Mouse (Mus musculus) limb, embryonic 14.5 days (tissue): ENCODE measurements around the gene Cd300e. TPM values are rescaled to one million over a fixed set of nuclear protein-coding genes. Genes with fewer than 3 reads are reported as not detected.

Source experiments
- ATAC-seq: fragments of 200-750 bp; cut with Nextera tagmentation; 2 replicates; pipeline ENCODE4 v1.8.0; 2017; ENCODE audit warnings: low read depth, moderate number of reproducible peaks, moderate TSS enrichment; ENCODE audit not compliant: low FRiP score
- DNase-seq: peaks from one replicate; pipeline ENCODE4 v3.0.0-alpha.2; 2015; ENCODE audit warnings: low spot score
- H3K27ac ChIP-seq: fragments of 300-500 bp; sonication (generic); replicated peaks from 2 replicates; pipeline ENCODE4 v1.5.1; 2014; ENCODE audit warnings: low read depth, mild to moderate bottlenecking, low read length, moderate library complexity, mixed read lengths
- H3K27me3 ChIP-seq: fragments of 300-500 bp; sonication (generic); 2 replicates; pipeline ENCODE4 v1.6.1; 2014; ENCODE audit warnings: low read length, mixed read lengths; ENCODE audit not compliant: control insufficient read depth, insufficient read depth
- H3K36me3 ChIP-seq: fragments of 300-500 bp; sonication (generic); 2 replicates; pipeline ENCODE4 v1.6.1; 2014; ENCODE audit warnings: mild to moderate bottlenecking, low read length, moderate library complexity, mixed read lengths; ENCODE audit not compliant: control insufficient read depth, insufficient read depth
- H3K4me1 ChIP-seq: fragments of 300-500 bp; sonication (generic); 2 replicates; pipeline ENCODE4 v1.6.1; 2014; ENCODE audit warnings: antibody characterized with exemption, low read length, mixed read lengths; ENCODE audit not compliant: control insufficient read depth, insufficient read depth
- H3K4me2 ChIP-seq: fragments of 300-500 bp; sonication (generic); replicated peaks from 2 replicates; pipeline ENCODE4 v1.6.1; 2014; ENCODE audit warnings: low read depth, mild to moderate bottlenecking, low read length, moderate library complexity; ENCODE audit not compliant: severe bottlenecking
- H3K4me3 ChIP-seq: fragments of 300-500 bp; sonication (generic); replicated peaks from 2 replicates; pipeline ENCODE4 v1.5.1; 2014; ENCODE audit warnings: low read length
- H3K9ac ChIP-seq: fragments of 300-500 bp; sonication (generic); 2 replicates; pipeline ENCODE4 v1.6.1; 2014; ENCODE audit warnings: mild to moderate bottlenecking, low read depth, low read length, moderate library complexity; ENCODE audit not compliant: severe bottlenecking
- H3K9me3 ChIP-seq: fragments of 300-500 bp; sonication (generic); 2 replicates; pipeline ENCODE4 v1.6.1; 2016; ENCODE audit warnings: low read length; ENCODE audit not compliant: control insufficient read depth
- POLR2A ChIP-seq: fragments of 200-500 bp; IDR thresholded peaks from 2 replicates; pipeline ENCODE4 v1.8.0; 2012; ENCODE audit warnings: inconsistent platforms, mild to moderate bottlenecking, moderate library complexity, borderline replicate concordance; ENCODE audit not compliant: insufficient read depth, insufficient read length; ENCODE audit errors: extremely low read depth
- WGBS: fragments of 180-500 bp; shearing (Covaris S2); extraction: QIAGEN DNeasy Blood & Tissue Kit; methylation state at CpG from one replicate; pipeline ENCODE4 v1.1.7; 2014; 5-methylcytosine and 5-hydroxymethylcytosine counted together
- polyA plus RNA-seq, 2 experiments: library from polyadenylated mRNA; depleted of rRNA in 1 of 2; stranded (reverse) in 1 of 2; unstranded in 1 of 2; fragments of >200 nt; fragmentation: Nextera tagmentation in 1 of 2; extraction: Ambion mirVana in 1 of 2; gene quantifications; 2 replicates each; pipeline versions ENCODE4 v1.2.1 to v1.2.3; 2012 to 2014

Gene Cd300e
- polyA plus RNA-seq, 2 experiments, result 0.08 to 0.10 TPM

GRCm38 (mm10) chr11:115082196-115082595, 20.2 kb upstream of the Cd300e start:
- Histone ChIP-seq H3K9me3 (no peaks in the 10 kb centered on the region), H3K27me3 (peaks cover 11% of the 10 kb centered on the region; the same call in 1 of the 2 replicates), H3K4me3 (no peak overlapping the region), H3K36me3 (no peaks in the 10 kb centered on the region), H3K27ac (no peak overlapping the region), H3K9ac (no peak overlapping the region), H3K4me2 (no peak overlapping the region), H3K4me1 (no peaks in the 10 kb centered on the region)
- no peak for DNase-seq
- ATAC-seq, result no peak
- 66% methylated on average over 6 of the region's 6 CpGs for WGBS
- no peak for TF ChIP-seq POLR2A

GRCm38 (mm10) chr11:115081373-115081772, 19.4 kb upstream of the Cd300e start:
- H3K9ac ChIP-seq, result no peak overlapping the region
- TF ChIP-seq POLR2A, result no peak
- peaks cover 11% of the 10 kb centered on the region; the same call in 1 of the 2 replicates for H3K27me3 ChIP-seq
- no peaks in the 10 kb centered on the region for H3K9me3 ChIP-seq
- no peaks in the 10 kb centered on the region for H3K36me3 ChIP-seq
- ATAC-seq (no peak), DNase-seq (no peak)
- no peak overlapping the region for H3K4me3 ChIP-seq
- H3K4me2 ChIP-seq, result no peak overlapping the region
- no peaks in the 10 kb centered on the region for H3K4me1 ChIP-seq
- 65% methylated on average over 3 of the region's 3 CpGs for WGBS
- H3K27ac ChIP-seq, result no peak overlapping the region

- no peak overlapping the region for H3K4me2 ChIP-seq
- peaks cover 11% of the 10 kb centered on the region; the same call in 1 of the 2 replicates for H3K27me3 ChIP-seq
- DNase-seq (peak; percentile 30), ATAC-seq (no peak)
- no peak overlapping the region for H3K9ac ChIP-seq
- no peaks in the 10 kb centered on the region for H3K4me1 ChIP-seq
- no peak overlapping the region for H3K4me3 ChIP-seq
- TF ChIP-seq POLR2A, result no peak
- no peak overlapping the region for H3K27ac ChIP-seq
- WGBS, result 36% methylated on average over 13 of the region's 13 CpGs
- H3K9me3 ChIP-seq, result no peaks in the 10 kb centered on the region
- H3K36me3 ChIP-seq, result no peaks in the 10 kb centered on the region
Measured at GRCm38 (mm10) chr11:115080886-115081285, 18.9 kb upstream of the Cd300e start.

GRCm38 (mm10) chr11:115078680-115079079, 16.7 kb upstream of the Cd300e start:
- DNase-seq (no peak), ATAC-seq (no peak)
- Histone ChIP-seq H3K4me3 (no peak overlapping the region), H3K27me3 (peaks cover 5% of the 10 kb centered on the region; the same call in 1 of the 2 replicates), H3K4me1 (no peaks in the 10 kb centered on the region), H3K9me3 (no peaks in the 10 kb centered on the region), H3K4me2 (no peak overlapping the region), H3K27ac (no peak overlapping the region), H3K36me3 (no peaks in the 10 kb centered on the region), H3K9ac (no peak overlapping the region)
- 75% methylated on average over 5 of the region's 5 CpGs for WGBS
- TF ChIP-seq POLR2A, result no peak

- 91% methylated on average over 1 of the region's 1 CpGs for WGBS
- Histone ChIP-seq H3K4me3 (no peak overlapping the region), H3K9ac (no peak overlapping the region), H3K9me3 (no peaks in the 10 kb centered on the region), H3K27me3 (no peaks in the 10 kb centered on the region), H3K4me1 (no peaks in the 10 kb centered on the region), H3K27ac (no peak overlapping the region), H3K4me2 (no peak overlapping the region), H3K36me3 (no peaks in the 10 kb centered on the region)
- TF ChIP-seq POLR2A, result no peak
- ATAC-seq (no peak), DNase-seq (no peak)
Measured at GRCm38 (mm10) chr11:115077436-115077835, 15.5 kb upstream of the Cd300e start.

- H3K9ac ChIP-seq, result no peak overlapping the region
- no peak for ATAC-seq
Measured at GRCm38 (mm10) chr11:115075859-115076258, 13.9 kb upstream of the Cd300e start.

More at GRCm38 (mm10) chr11:115075859-115076258, 13.9 kb upstream of the Cd300e start:
- no peak for DNase-seq
- WGBS, result 61% methylated on average over 5 of the region's 5 CpGs
- Histone ChIP-seq H3K4me2 (no peak overlapping the region), H3K27me3 (no peaks in the 10 kb centered on the region), H3K4me1 (peaks cover 3% of the 10 kb centered on the region; the same call in 1 of the 2 replicates), H3K9me3 (no peaks in the 10 kb centered on the region), H3K36me3 (no peaks in the 10 kb centered on the region), H3K4me3 (no peak overlapping the region), H3K27ac (no peak overlapping the region)
- no peak for TF ChIP-seq POLR2A
